Mouse (Mus musculus) brain, adult 2 months (tissue): Measurements from ENCODE around the gene Tpp1.

ENCODE experiments used
- DNase-seq: peaks from one replicate; pipeline ENCODE4 v3.0.0; 2011; ENCODE audit warnings: low read depth, low spot score

The Tpp1 gene

GRCm38 (mm10) chr7:105728701-105729428, 23.2 kb downstream of the Tpp1 start:
- peak; percentile 80 for DNase-seq

- DNase-seq: no peak
These were observed 25.1 kb downstream of the Tpp1 start for GRCm38 (mm10) chr7:105726980-105727325.

- DNase-seq: peak; percentile 89
These were observed 25.7 kb downstream of the Tpp1 start for GRCm38 (mm10) chr7:105726144-105726979.

- peak; percentile 31 for DNase-seq
These were observed 30.1 kb downstream of the Tpp1 start for GRCm38 (mm10) chr7:105721916-105722315.

GRCm38 (mm10) chr7:105715366-105715765, 36.7 kb downstream of the Tpp1 start:
- no peak for DNase-seq

GRCm38 (mm10) chr7:105708733-105709132, 43.3 kb downstream of the Tpp1 start:
- DNase-seq: no peak

- DNase-seq: peak; percentile 59
These were observed 48.2 kb downstream of the Tpp1 start for GRCm38 (mm10) chr7:105703816-105704215.

GRCm38 (mm10) chr7:105703184-105703583, 48.9 kb downstream of the Tpp1 start:
- peak; percentile 76 for DNase-seq
